Mouse (Mus musculus) lung, adult 2 months (tissue): ENCODE data around the gene Nucb1.

Experiments
- CTCF ChIP-seq: fragments of 200-500 bp; IDR thresholded peaks from 2 replicates; pipeline ENCODE4 v1.5.1; 2011; ENCODE audit warnings: mild to moderate bottlenecking, low read length, control low read depth; ENCODE audit not compliant: insufficient read depth
- POLR2A ChIP-seq: fragments of 200-500 bp; IDR thresholded peaks from 2 replicates; pipeline ENCODE4 v1.6.1; 2011; ENCODE audit warnings: low read depth, mild to moderate bottlenecking, control low read depth, low read length, borderline replicate concordance; ENCODE audit errors: extremely low read depth

GRCm38 (mm10) chr7:45520605-45521004, 10.4 kb upstream of the Nucb1 start:
- TF ChIP-seq POLR2A = no peak
- TF ChIP-seq CTCF = no peak
